Mouse (Mus musculus) urinary bladder, postnatal 0 days (tissue): ENCODE measurements around the gene Mark1. TPM values are rescaled to one million over a fixed set of nuclear protein-coding genes. Genes with fewer than 3 reads are reported as not detected.

Source experiments
- polyA plus RNA-seq: library from polyadenylated mRNA; unstranded; fragments of >200 nt; fragmentation: Nextera tagmentation; extraction: Ambion mirVana; gene quantifications from 2 replicates; pipeline ENCODE4 v1.2.1, GENCODE M21; 2015

Gene Mark1
- polyA plus RNA-seq, result 1.2 TPM in 2 replicates

DNA sequence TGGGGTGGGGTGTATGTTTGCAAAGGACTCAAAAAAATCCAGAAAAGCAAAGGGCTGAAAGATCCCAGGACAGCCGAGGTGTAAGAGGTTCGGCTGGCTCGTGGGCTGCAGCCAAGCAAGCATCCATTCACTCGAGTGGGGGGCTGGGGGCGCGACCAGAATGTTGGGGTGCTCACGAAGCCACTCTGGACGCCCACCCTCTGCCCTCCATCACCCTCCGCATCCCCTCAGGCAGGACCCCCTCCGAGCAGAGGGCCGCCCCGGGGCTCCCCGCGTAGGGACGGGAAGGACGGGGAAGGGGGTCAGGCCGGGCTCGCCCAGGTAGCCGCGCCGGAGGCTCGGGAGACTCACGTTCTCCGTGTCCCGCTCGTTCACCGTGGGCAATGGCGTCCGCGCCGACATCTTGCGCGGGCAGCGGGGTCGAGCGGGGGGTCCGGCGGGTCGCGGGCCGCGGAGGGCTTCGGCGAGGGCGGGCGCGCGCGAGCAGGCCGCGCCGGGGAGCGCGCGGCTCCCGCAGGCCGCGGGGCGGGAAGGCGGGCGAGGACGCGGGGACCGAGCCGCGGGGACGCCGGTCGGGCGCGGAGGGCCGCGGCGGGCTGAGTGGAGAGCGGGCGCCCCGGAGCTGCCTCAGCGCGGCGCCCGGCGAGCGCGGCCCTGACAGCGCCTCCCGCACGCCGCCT lies at the start of gene Mark1:
Mark1 (minus strand) TSS at position 500 of the 680 bp plus-strand sequence.

DNA sequence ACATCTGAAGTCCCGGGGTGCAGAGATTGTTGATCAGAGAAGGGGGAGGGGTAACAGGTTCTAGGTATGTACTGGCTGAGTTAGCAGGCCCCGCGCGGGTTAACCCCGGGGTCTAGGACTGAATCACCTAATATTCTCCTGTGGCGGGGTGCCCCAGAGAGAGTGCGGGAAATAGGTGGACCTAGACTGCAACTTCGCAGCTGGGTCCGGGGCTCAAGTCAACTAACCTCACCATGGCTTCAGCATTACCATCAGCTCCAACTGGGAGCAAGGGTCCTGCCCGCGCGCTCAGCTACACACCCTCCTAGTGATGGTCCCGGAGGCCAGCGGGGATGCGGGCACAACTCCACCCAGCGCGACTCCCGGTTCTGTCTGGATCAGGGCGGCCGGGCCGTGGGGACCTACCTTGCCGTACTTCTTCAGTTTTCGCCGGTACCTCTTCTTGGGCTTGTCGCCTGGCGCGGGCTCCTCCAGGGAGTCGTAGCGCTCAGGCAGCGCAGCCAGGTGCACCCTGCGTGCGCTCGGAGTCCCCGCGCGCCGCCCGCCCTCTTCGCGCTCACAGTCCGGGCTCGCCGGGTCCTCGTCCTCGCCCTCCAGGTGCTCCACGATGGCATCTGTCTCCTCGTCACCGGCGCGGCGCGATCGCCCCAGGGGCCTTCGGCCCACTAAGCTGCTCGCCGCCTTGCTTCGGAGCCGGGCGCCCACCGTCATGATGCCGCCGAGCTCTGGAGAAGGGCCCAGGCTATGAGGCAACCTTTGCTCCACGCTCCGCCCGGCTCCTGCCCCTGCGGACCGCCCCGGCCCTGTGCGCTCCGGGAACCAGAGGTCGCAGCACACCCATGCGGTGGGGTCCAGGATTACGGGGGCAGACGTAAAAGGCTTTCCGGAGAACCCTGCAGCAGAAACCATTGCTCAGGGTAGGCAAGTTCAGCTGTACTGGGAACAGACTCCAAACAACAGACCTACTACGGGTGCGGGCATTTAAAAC lies 116.8 kb downstream of the Mark1 start, which contains the start of gene C130074G19Rik:
C130074G19Rik (minus strand) TSS at position 938 of the 988 bp plus-strand sequence.

Other genes starting within 250 kb of the Mark1 start
- gene Marc1, start 188.3 kb downstream of the Mark1 start, polyA plus RNA-seq, result 0.21 and 0.24 TPM in 2 replicates
- gene Marc2, start 153.1 kb downstream of the Mark1 start, polyA plus RNA-seq, result 124 and 125 TPM in 2 replicates
- 1.1 and 1.3 TPM in 2 replicates for gene C130074G19Rik, start 116.4 kb downstream of the Mark1 start, polyA plus RNA-seq
- 12.7 and 15.0 TPM in 2 replicates for gene Rab3gap2, start 204.5 kb upstream of the Mark1 start, polyA plus RNA-seq